ENCODE assay signal across 31 mouse cellular contexts in the genomic region with DNA sequence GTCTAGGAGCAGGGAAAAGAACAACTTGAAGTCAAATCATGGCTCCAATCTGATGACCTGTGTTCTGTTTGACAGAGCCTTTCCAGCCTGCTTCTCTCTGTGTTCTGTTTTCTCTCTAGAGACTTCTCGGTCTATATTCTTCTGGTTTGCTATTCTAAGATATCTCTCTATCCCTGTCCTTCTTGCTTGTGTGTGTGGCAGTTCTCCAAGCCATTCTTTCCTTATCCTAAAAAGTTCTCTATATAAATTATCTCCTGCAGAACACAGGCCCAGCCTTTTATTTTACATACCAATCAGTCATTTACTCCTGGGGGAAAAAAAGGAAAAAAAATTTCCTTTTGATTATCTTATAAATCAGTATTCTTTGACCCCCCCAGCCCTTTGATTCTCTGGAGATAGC.
"Had no signal": no experiment of that assay in that cellular context is flagged by ENCODE, and none has a peak within 500 bp of the region (broad histone marks: within the 10 kb centered on the region; RNA-seq: fewer than 3 reads in every experiment).

No protein-coding gene starts in this region.

- ATAC-seq: liver, postnatal 0 days; lung, postnatal 0 days; midbrain, embryonic 13.5 days; midbrain, embryonic 15.5 days; midbrain, embryonic 16.5 days had no signal

- H3K9ac ChIP-seq: limb, embryonic 12.5 days; limb, embryonic 13.5 days; limb, embryonic 15.5 days; liver, embryonic 13.5 days; liver, embryonic 14.5 days; liver, embryonic 15.5 days; liver, postnatal 0 days; lung, embryonic 14.5 days; lung, embryonic 15.5 days; midbrain, embryonic 12.5 days; midbrain, embryonic 13.5 days; midbrain, embryonic 15.5 days; neural tube, embryonic 12.5 days; neural tube, embryonic 13.5 days had no signal

- DNase-seq: left cerebral cortex, postnatal 4 days; liver; liver, embryonic 13.5 days; liver, postnatal 0 days; lung, adult 18-20 months; lung, embryonic 14.5 days; lung, postnatal 10 days; lung, postnatal 14 days; lung, postnatal 36 days; lung, postnatal 4 days; midbrain, embryonic 14.5 days had no signal

- H3K27ac ChIP-seq: left cerebral cortex, adult 2 months; limb, embryonic 10.5 days; limb, embryonic 12.5 days; limb, embryonic 13.5 days; limb, embryonic 15.5 days; lung, embryonic 15.5 days; macrophage; midbrain, embryonic 10.5 days; midbrain, embryonic 12.5 days; midbrain, embryonic 13.5 days; midbrain, embryonic 15.5 days; neural tube, embryonic 12.5 days; neural tube, embryonic 13.5 days had no signal

- H3K4me2 ChIP-seq: limb, embryonic 12.5 days; limb, embryonic 13.5 days; limb, embryonic 15.5 days; liver, embryonic 13.5 days; liver, embryonic 15.5 days; lung, embryonic 14.5 days; lung, embryonic 15.5 days; midbrain, embryonic 11.5 days; midbrain, embryonic 12.5 days; midbrain, embryonic 13.5 days; midbrain, embryonic 15.5 days; neural tube, embryonic 12.5 days; neural tube, embryonic 13.5 days had no signal

- H3K36me3 ChIP-seq: limb, embryonic 10.5 days; limb, embryonic 12.5 days; limb, embryonic 13.5 days; limb, embryonic 15.5 days; liver, embryonic 13.5 days; liver, embryonic 15.5 days; lung, embryonic 15.5 days; midbrain, embryonic 10.5 days; midbrain, embryonic 12.5 days; midbrain, embryonic 13.5 days; midbrain, embryonic 15.5 days; neural tube, embryonic 12.5 days; neural tube, embryonic 13.5 days had no signal

- H3K27me3 ChIP-seq: limb, embryonic 12.5 days; limb, embryonic 13.5 days; limb, embryonic 15.5 days; liver, embryonic 13.5 days; liver, embryonic 15.5 days; lung, embryonic 15.5 days; megakaryocyte, embryonic 14.5 days; midbrain, embryonic 12.5 days; midbrain, embryonic 13.5 days; midbrain, embryonic 15.5 days; neural tube, embryonic 12.5 days; neural tube, embryonic 13.5 days had no signal

- H3K9me3 ChIP-seq: limb, embryonic 10.5 days; limb, embryonic 12.5 days; limb, embryonic 13.5 days; limb, embryonic 15.5 days; liver, embryonic 13.5 days; liver, embryonic 15.5 days; lung, embryonic 15.5 days; megakaryocyte, embryonic 14.5 days; midbrain, embryonic 10.5 days; midbrain, embryonic 12.5 days; midbrain, embryonic 13.5 days; midbrain, embryonic 15.5 days; neural tube, embryonic 12.5 days; neural tube, embryonic 13.5 days had no signal

- H3K4me3 ChIP-seq: left cerebral cortex, adult 2 months; limb, embryonic 10.5 days; limb, embryonic 12.5 days; limb, embryonic 13.5 days; limb, embryonic 15.5 days; liver, embryonic 13.5 days; liver, embryonic 15.5 days; lung, embryonic 15.5 days; megakaryocyte, embryonic 14.5 days; midbrain, embryonic 10.5 days; midbrain, embryonic 12.5 days; midbrain, embryonic 13.5 days; midbrain, embryonic 15.5 days; myocyte; neural tube, embryonic 12.5 days; neural tube, embryonic 13.5 days had no signal

- H3K4me1 ChIP-seq: limb, embryonic 15.5 days had no signal
